Mouse (Mus musculus) lung, adult 18-20 months (tissue): ENCODE measurements at regions not wholly inside any gene's neighbourhood (a gene's known extent, or its start where the extent isn't known, plus 50 kb on each side); places are given as distances from the start of the nearest gene placed in this dataset.
"Not testable (repeated sequence)": the region's sequence is repeated elsewhere in the genome, so short reads cannot be mapped to it uniquely, and the experiment has no call there.

ENCODE experiments used
- DNase-seq, 2 experiments: peaks; one replicate each; pipeline ENCODE4 v3.0.0; 2022; ENCODE audit warnings: mixed read lengths in 2 of 2

- DNase-seq = peak in 1 of 2 experiments; percentile 14
These were observed 83.0 kb downstream of the Ulbp1 start for GRCm38 (mm10) chr10:7390239-7391091.

- DNase-seq = not testable (repeated sequence)
These were observed 114.6 kb downstream of the Ulbp1 start for GRCm38 (mm10) chr10:7358791-7359190.

- not testable (repeated sequence) for DNase-seq
These were observed 129.1 kb downstream of the Ulbp1 start for GRCm38 (mm10) chr10:7344290-7344689.

GRCm38 (mm10) chr10:7343736-7344135 is 129.7 kb downstream of the Ulbp1 start:
- not testable (repeated sequence) for DNase-seq

- DNase-seq = peak; percentile 24 to 56
These were observed 121.2 kb upstream of the Cnksr3 start for GRCm38 (mm10) chr10:7333077-7333747.

GRCm38 (mm10) chr10:7328262-7328661 is 116.2 kb upstream of the Cnksr3 start:
- no peak for DNase-seq

GRCm38 (mm10) chr10:7327046-7327445 is 115.0 kb upstream of the Cnksr3 start:
- DNase-seq = not testable (repeated sequence)

- DNase-seq = no peak
These were observed 113.0 kb upstream of the Cnksr3 start for GRCm38 (mm10) chr10:7325074-7325473.

- DNase-seq = peak in 1 of 2 experiments; percentile 2
These were observed 111.2 kb upstream of the Cnksr3 start for GRCm38 (mm10) chr10:7323258-7323657.

- DNase-seq = no peak
These were observed 97.9 kb upstream of the Cnksr3 start for GRCm38 (mm10) chr10:7309927-7310326.

- DNase-seq = not testable (repeated sequence)
These were observed 93.8 kb upstream of the Cnksr3 start for GRCm38 (mm10) chr10:7305881-7306280.

GRCm38 (mm10) chr10:7298377-7298776 is 86.3 kb upstream of the Cnksr3 start:
- DNase-seq = no peak

GRCm38 (mm10) chr10:7295921-7296320 is 83.9 kb upstream of the Cnksr3 start:
- DNase-seq = no peak

- DNase-seq = no peak
These were observed 81.2 kb upstream of the Cnksr3 start for GRCm38 (mm10) chr10:7293203-7293602.

GRCm38 (mm10) chr10:7289773-7290411 is 77.9 kb upstream of the Cnksr3 start:
- peak; percentile 10 to 34 for DNase-seq

- no peak for DNase-seq
These were observed 73.3 kb upstream of the Cnksr3 start for GRCm38 (mm10) chr10:7285112-7285905.

GRCm38 (mm10) chr10:7280429-7280828 is 68.4 kb upstream of the Cnksr3 start:
- no peak for DNase-seq

- no peak for DNase-seq
These were observed 66.8 kb upstream of the Cnksr3 start for GRCm38 (mm10) chr10:7278820-7279219.

- DNase-seq = no peak
These were observed 63.3 kb upstream of the Cnksr3 start for GRCm38 (mm10) chr10:7275357-7275756.

- peak in 1 of 2 experiments; percentile 25 for DNase-seq
These were observed 62.4 kb upstream of the Cnksr3 start for GRCm38 (mm10) chr10:7274422-7274821.

GRCm38 (mm10) chr10:7271156-7271555 is 59.1 kb upstream of the Cnksr3 start:
- no peak for DNase-seq

GRCm38 (mm10) chr10:7268386-7269033 is 56.5 kb upstream of the Cnksr3 start:
- DNase-seq = no peak
